Mouse (Mus musculus) c-Kit-positive CD71-negative TER-119-negative erythroid progenitor cells, embryonic 14.5 days (primary cell): Measurements from ENCODE around the gene Stoml2.

Experiments used
- DNase-seq: peaks from one replicate; pipeline ENCODE4 v3.0.0-alpha.2; 2013; ENCODE audit warnings: low read depth

Stoml2 gene

DNA sequence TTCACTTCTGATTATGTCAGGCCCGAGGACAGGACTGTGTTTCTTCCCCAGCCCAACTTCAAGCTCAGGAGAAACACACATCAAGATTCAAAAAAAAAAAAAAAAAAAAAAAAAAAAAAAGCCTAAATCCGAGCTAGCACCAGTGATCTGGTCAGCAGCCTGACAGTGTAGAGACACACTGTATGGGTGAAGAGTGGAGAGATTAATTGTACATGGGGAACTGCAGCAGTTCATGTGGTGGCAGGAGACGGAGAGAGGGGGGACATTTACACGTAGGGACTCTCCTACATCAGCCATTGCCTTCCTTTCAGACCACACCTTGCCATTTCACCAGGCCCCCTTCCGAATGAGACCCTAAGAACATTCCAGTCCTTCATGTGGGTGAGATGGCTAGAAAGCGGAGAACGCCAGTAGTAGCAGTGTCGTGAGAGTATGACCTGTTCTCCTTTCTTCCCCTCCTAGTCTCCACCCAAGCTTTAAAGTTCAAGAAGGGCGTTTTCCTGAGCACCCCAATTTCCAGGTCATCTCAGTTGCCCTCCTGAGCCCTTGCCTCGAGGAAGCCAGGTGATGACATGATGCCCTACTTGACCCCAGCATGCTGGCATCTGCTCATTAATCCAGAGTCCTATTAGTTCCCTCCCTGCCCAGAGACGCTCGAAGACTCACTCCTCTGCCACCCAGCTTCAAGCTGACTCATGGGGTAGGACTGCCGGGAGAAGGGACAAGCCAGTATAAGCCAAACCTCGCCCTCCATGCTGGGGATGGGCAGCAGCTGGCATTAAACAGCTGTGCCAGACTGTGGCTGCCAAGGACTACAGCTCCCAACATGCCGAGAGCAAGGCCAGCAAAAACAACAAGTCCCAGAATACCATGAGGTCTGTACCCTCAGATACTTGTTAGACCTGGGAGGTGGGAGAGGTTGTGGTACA is 7.3 kb upstream of the Stoml2 start:
- DNase-seq: no peak

DNA sequence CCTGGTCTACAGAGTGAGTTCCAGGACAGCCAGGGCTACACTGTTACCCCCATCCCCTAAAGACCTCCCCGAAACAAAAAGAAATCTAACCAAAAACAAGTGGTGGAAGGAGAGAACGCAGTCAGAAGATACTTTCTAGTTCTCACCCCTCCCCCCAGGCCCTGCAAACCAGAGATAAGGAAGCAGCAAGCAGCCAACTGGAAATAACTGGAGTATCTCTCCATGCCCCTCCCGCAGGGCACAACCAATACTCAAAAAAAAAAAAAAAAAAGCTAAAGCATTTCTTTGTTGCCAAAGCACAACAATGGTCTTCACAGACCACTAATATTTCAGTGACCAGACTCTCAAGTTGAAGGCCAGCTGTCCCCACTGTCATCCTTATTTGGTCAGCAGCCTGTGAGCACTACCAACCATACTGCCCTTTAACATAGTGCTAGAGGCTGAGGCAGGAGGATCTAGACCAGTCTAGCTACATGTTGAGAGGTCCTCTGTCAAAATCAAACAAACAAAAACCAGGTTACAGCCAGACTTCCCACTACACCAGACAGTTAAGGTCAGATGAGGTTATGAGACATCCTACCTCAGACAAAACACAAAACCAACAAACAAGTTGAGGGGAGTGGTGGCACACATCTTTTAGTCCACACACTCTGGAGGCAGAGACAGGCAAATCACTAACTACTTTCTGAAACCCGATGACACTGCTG is 6.5 kb upstream of the Stoml2 start:
- DNase-seq: no peak

DNA sequence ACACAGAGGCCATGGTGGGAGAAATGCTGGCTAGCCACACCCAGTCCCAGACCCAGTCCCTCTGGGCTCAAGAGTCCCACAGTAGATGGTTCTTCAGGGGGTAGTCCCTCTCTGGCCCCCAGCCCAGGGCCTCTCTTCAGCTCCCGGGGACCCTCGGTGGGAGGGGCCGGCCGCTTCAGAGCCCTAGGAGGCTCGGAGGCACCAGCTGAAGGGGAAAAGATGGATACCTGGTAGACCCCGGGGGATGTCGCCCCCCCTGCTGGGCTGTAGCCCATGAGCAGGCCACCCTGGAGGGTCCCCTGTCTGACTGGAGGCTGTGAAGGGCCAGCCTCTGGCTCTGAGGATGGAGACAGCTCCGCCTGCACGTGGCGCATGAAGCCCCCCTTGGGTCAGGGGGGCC is 4.8 kb upstream of the Stoml2 start:
- DNase-seq: no peak

DNA sequence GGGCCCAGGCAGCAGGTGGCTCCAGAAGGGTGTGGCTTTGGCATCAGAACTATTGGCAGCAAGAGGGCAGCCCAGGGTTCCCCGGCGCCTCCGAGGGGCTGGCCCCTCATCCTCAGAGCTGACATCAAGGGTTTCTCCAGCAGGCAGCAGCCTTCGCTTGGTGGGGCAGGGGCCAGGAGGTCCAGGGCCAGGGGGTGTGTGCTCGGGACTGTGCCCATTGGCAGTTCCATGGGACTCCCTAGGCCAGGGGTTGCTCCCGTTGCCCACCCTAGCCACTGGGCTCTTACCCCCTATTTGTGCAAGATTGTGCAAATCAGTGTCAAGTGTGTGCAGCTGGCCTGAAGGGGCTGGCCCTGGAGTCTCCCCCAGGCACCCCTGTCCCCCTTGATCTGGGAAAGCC is 4.3 kb upstream of the Stoml2 start:
- no peak for DNase-seq

DNA sequence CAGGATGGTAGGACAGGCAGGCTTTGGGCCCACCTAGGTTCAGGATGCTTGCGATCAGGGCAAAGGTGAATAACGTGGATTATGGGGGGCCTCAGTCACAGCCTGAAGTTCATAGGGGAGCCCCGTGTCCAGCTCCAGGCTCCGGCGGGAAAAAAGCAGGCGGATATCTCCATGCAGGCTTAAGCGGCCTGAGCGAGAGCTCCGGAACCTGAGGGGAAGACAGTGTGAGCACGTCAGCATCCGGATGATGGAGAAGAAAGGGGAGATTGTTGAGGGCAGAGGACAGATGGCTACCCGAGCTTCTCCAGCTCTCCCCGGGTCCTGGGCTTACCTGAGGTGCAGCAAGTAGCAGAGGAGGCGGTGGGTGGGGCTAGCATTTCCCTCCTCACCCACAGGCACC is 2.0 kb upstream of the Stoml2 start:
- DNase-seq: no peak

DNA sequence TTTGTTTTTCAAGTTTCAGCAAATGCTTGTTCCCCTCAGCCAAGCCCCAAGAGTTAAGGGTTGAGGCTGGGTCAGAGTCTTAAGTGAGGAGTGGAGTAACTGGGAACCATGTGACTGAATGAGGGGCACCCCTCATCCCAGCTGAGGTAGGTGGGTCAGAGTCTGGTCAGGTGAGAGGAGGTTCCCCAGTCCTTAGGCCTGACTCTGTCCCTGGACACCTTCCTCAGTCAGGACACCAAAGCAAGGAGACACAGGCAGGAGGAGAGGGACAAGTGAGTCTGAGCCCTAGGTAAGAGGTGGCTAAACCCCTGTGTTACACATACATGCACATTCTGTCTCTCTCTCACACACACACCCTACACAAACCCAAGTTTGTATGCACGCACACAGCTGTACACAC is 991 bp upstream of the Stoml2 start:
- no peak for DNase-seq

DNA sequence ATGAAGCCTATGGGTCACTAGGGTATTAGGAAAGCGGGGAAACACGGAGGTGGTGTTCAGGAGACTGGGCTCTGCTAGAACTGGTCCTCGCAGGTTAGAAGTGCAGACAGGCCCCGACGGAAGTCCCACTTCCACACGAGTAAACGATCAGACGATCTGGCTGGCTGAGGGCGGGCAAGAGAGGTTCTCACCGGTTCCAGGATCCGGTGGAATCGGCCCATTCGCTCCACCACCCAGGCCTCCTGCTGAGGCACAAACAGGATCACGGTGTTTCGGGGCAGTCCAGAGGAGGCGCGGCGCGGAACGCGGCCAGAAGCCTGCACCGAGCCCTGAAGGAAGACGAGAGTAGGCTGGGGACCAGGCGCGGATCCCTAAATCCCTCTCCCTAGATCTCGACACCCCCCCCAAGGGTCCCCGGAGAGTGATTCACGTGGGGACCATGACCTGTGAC is 705 bp downstream of the Stoml2 start:
- DNase-seq: no peak

DNA sequence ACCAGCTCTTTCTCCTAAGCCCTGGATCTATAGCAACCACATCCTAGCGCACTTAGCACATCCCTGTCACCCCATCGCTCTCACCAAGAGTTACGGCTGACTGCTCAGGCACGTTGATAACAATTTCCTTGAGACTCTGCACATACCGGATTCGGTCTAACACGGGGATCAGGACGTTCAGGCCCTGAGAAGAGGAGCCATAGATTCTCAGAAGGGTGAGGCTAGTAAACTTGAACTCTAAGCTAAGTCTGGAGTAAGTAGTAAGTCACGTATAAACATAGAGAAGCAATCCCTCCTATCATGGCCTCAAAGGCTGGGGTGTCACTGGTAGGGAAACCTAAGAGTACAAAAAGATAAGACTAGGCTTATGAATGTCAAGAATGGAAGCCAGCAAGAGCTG is 1.2 kb downstream of the Stoml2 start:
- no peak for DNase-seq

DNA sequence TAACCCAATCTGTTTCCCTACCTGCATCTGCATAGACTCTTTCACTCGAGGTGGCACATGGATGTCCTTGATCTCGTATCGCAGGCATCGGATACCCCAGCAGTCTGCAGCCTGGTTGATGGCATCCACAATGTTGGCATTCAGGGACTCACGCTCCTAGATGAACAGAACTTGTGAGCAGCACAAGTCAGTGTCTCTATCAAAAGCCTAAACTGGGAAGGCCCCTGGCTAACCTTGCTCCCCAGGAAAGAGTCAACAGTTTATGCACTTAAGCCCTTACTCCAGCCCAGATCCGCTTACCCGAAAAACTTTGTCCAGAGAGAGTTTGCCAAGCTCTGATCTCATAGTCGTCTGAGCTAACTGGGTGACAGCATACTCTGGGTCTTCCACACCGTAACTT is 1.8 kb downstream of the Stoml2 start:
- no peak for DNase-seq

DNA sequence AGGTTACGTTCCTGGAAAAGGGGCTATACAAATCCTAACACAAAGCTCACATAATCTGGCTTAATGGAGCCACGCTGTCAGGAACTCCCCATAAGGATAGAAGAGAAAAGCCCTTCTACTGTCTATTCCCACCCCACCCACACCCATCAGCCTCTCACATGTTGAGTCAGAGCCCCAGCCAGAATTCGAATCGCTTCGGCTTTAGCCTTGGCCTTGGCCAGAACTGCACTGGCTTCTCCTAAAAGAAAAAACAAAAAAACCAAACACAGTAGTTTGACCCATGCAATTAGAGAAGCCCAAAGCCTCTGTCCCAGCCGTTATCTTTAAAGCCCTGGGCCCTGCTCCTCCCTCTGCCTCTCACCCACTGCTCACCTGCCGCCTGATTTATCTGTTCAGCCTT is 2.4 kb downstream of the Stoml2 start:
- DNase-seq: no peak

DNA sequence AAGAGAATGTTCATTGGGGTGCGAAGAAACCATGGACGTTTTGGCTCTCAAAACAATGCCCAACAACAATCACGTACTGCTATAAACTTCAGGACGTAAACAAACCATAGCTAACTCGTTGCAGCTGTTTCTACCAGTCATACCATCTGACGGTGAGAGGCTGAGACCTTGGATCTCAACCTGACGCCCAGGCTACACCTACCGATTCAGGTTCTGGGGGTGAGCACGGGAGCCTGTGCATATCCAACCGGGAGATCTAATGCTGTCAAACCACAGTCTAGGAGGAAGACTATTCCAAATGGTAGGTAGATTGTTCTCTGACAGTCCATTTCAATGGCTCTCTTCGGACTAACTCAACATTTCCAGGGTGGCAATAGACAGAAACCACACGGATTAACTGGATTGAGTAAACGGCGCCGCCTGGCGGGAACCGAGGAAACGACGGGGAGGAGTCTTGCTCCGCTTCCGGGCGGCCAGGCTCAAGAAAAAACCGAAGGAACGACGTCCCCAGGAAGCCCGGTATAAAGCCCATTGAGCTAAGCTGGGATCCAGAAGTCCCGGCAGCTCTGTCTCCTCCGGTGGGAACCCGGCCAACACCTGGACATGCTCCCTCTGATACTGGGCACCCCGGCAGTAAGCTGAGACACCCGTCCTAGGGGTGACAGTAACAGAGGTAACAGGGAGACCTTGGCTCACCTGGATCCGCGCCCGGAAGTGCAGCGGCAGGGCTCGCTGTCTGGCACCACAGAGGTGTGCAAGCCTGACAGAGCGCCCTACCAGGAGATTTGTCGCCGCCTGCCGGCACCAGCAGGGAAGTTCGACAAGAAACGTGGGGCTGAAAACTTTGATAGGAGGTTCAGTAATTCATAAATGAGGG is 6.2 kb downstream of the Stoml2 start, which contains the start of gene Pigo:
Pigo (minus strand) TSS at position 736 of the 877 bp plus-strand sequence.
- peak; percentile 94 for DNase-seq

DNA sequence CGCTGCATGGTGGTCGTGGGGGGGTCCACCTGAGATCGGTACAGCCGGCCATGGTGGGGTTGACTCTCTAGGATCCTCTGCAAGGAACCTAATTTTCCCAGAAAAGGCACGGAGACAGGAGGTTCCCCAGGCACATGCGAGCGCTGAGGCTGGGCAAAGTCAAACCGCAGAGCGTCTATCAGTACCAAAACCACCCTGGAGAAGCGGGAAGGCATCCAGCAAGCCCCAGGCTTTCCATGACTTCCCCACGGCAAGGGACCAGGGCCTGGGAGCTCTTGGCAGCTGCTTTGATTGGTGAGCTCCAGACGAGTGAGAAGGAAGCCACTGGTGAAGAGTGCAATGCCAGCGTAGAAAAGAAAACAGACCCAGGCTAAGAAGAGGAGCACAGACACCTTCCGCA is 6.8 kb downstream of the Stoml2 start:
- DNase-seq: no peak

DNA sequence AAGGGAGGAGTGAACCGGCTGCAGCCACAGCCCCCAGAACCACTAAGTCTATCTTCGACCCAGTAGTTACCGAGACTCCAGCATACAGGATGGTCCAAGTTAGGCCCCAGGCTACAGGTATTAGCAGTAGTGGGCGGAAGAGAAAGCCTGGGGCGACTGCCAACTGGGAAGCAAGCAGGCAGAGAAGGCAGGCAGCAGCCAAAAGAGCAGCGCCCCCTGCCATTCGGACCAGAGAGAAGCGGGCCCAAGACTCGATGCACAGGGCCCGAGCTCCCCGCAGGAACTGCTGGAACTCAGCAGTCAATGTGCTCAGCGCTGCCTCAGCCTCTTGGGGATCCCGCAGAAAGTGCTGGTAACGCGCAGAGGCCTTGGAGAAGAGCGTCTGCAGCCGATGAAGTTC is 10.2 kb downstream of the Stoml2 start:
- DNase-seq: no peak

DNA sequence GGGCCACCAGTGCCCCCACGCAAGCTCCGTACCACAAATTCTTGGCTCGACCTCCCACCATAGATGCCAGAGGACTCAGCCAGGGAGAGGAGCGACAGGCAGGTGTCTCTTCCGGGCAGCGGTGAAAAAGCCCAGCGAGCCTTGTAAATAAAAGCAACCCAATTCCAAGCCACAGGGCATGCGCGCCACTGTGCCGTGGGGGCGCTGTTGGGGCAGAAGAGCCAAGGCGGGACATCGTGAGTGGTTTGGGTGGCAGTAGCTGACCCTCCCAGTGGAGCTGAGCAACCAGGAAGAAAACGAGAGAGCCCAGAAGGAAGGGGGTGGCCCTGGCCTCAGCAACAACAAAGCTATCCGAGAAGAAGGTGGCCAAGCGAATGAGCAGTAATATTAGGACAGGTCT is 10.6 kb downstream of the Stoml2 start:
- no peak for DNase-seq

DNA sequence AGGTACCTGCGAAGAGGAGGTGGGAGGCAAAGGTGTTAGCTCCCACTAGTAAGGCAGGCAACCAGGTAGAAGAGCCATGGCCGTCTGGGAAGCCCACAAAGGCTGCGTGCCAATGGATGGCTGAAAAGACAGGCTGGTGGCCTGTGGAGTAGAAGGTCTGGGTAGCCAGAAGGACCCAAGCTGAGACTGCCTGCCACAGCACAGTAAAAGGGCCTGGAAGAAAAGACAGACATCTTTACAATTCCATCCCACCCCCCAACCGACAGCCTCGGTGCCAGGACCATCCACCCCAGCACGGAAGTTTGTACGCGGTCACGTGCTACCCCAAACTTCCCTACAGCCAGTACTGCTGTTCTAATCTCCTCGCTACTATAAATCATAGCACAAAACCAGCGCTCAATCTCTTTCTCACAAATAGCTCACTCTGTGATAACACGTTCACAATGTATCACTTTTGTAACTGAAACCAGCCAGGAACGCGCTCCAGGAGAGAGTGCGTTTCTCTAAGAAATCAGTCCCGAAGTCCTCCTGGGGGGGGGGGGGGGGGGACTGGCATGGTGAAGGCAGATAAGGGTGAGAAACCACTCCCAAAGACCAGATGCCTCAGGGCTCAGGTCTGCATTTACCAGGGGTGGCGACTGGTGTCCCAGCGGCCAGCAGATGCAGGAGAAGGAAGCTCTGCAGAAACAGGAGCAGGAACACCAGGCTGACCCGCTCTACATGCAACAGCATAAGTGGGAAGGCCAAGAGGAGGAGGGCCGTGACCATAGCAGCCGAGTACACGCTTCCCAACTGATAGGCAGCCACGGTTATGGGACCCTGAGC is 11.7 kb downstream of the Stoml2 start:
- DNase-seq: no peak

DNA sequence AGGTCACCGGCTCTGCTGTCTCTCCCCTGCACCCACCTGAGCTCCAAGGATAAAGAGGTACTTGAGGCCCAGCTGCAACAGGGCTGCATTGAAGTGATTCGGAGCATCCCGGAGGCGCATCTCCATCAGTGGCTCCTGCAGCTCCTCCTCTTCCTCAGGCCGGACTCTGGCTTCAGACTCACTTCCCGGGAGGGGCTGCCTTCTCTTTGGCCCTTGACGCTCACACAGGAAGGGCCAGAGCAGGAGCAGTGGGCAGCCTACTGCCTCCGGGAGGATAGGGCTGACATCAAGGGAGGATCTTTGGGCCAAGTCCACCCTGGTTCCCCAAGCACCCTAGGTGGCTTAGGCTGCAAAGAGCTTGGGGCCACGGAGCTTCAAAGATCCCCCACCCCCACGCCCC is 12.3 kb downstream of the Stoml2 start:
- DNase-seq: no peak

DNA sequence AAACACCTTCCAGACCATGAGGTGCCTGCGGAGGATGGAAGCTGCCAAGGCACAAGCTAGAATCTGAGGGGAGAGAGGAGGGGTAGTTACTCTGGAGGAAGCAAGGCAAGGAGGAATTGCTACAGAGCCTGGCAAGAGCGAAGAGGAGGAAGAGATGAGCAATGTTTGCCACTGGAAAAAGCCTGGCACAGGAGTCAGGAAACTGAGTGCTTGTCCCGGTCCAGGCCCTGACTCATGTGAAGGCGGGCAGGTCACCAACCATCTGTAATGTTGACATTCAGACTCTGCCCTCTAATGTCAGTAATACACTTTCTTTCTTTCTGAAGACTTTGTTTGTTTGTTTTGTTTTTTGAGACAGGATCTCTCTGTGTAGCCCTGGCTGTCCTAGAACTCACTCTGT is 13.4 kb downstream of the Stoml2 start:
- no peak for DNase-seq

DNA sequence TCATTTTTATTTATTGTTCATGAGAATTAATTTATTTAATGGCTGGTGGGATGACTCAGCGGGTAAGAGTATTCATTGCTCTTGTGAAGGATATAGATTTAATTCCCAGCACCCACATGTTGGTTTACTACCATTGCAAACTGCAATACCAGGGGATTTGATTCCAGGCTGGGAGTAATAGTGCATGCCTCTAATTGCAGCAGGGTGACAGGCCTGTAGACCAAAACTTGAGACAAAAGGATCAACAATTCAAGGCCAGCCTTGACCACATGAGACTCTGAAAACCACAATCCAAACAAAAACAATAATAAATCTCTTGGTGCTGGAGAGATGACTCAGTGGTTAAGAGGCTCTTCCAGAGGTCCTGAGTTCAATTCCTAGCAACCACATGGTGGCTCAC is 19.4 kb downstream of the Stoml2 start:
- DNase-seq: no peak

DNA sequence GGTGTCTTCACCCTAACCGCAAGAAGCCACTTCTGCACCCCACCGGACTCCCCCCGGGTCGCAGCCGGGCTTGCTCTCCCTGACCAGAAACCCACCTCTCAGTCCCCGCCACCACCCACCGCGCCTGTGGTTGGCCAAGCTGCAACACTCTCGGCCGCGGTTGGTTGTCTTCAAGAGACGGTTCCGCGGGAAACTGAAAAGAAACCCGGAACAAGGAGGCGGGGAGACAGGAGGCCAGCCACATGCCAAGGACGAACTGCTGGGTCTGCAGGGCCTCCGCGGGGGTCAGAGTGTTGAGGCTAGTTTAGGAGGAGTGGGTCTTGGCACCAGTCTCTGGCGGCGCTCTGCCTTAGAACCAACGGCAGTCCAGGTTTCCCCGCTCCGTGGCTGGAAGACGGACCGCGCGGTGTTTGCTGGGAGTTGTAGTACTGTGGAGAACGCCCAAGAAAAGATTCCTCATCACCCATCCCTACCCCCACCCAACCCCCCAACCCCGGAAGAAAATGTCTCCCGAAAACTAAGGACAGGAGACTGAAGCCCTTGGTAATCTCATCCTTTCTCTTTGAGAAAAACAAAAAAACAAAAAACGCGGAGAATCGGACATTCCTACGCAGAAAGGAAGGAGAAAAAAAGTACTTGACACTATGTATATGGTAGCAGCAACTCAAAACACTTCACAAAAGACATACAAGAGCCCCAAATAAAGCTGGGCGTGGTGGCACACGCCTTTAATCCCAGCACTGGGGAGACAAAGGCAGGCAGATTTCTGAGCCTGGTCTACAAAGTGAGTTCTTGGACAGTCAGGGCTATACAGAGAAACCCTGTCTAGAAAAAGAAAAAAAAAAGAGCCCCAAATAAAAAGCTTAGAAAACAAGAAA is 21.1 kb downstream of the Stoml2 start, which contains the start of gene Fancg:
Fancg (minus strand) TSS at position 346 of the 878 bp plus-strand sequence.
- DNase-seq: peak; percentile 70

DNA sequence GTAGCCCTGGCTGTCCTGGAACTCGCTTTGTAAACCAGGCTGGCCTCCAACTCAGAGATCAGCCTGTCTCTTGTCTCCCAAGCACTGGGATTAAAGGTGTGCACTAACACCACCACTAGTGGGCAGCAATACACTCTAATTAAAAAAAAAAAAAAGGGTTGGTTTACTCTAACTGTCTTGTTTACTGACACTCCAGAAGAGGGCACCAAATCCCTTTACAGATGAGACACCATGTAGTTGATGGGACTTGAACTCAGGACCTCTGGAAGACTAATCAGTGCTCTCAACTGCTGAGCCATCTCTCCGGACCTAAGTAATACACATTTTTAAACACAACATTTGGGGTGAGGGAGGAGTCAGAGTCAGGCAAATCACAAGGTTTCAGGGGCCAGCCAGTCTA is 25.7 kb downstream of the Stoml2 start:
- DNase-seq: peak; percentile 51
